Mouse (Mus musculus): ENCODE results near the gene Smim5.

- TF ChIP-seq POLR2A (IDR thresholded peaks at IDR 0.05; ENCODE audit: borderline replicate concordance, extremely low read depth, insufficient read depth, insufficient read length, poor library complexity, severe bottlenecking) (no peak), CTCF (IDR thresholded peaks at IDR 0.05; ENCODE audit: borderline replicate concordance, extremely low read depth, insufficient read depth, insufficient read length) (no peak)
Measured at GRCm38 (mm10) chr11:115863895-115864294, 35.9 kb upstream of the Smim5 start.

Measured in brain, embryonic 14.5 days (tissue).